Mouse (Mus musculus) spleen, adult 2 months (tissue): ENCODE results near the gene Zfp654. TPM values are rescaled to one million over a fixed set of nuclear protein-coding genes. Genes with fewer than 3 reads are reported as not detected.

Experiments used
- DNase-seq, 2 experiments: peaks; one replicate each; pipeline versions ENCODE4 v3.0.0 to v3.0.0-alpha.2; 2012 to 2021; ENCODE audit warnings: low spot score in 2 of 2, low read depth in 1 of 2
- H3K27ac ChIP-seq: fragments of 200-500 bp; 2 replicates; pipeline ENCODE4 v1.5.1; 2012; ENCODE audit warnings: low read length, inconsistent platforms; ENCODE audit not compliant: insufficient read depth
- H3K27me3 ChIP-seq: fragments of 200-500 bp; 2 replicates; pipeline ENCODE4 v1.6.1; 2012; ENCODE audit warnings: mild to moderate bottlenecking, moderate library complexity, low read length, inconsistent platforms; ENCODE audit not compliant: control insufficient read depth, insufficient read depth
- H3K36me3 ChIP-seq: fragments of 200-500 bp; 2 replicates; pipeline ENCODE4 v1.6.1; 2012; ENCODE audit warnings: mild to moderate bottlenecking, low read length, inconsistent platforms; ENCODE audit not compliant: control insufficient read depth, insufficient read depth
- H3K4me1 ChIP-seq: fragments of 200-500 bp; 2 replicates; pipeline ENCODE4 v1.6.1; 2011; ENCODE audit warnings: inconsistent platforms; ENCODE audit not compliant: control insufficient read depth, insufficient read depth, insufficient read length
- H3K4me3 ChIP-seq: fragments of 200-500 bp; 2 replicates; pipeline ENCODE4 v1.5.1; 2011; ENCODE audit warnings: mild to moderate bottlenecking, inconsistent platforms; ENCODE audit not compliant: insufficient read depth, insufficient read length; ENCODE audit errors: extremely low read depth
- CTCF ChIP-seq: fragments of 200-500 bp; IDR thresholded peaks from 2 replicates; pipeline ENCODE4 v1.5.1; 2011; ENCODE audit warnings: mild to moderate bottlenecking, inconsistent platforms; ENCODE audit not compliant: insufficient read depth, insufficient read length, insufficient replicate concordance; ENCODE audit errors: extremely low read depth
- POLR2A ChIP-seq: fragments of 200-500 bp; IDR thresholded peaks from 2 replicates; pipeline ENCODE4 v1.6.1; 2011; ENCODE audit warnings: low read depth, low read length, inconsistent platforms
- WGBS: fragments of 180-500 bp; shearing (Covaris S2); methylation state at CpG from one replicate; pipeline ENCODE4 v1.1.7; 2018; 5-methylcytosine and 5-hydroxymethylcytosine counted together
- polyA plus RNA-seq: library from polyadenylated mRNA; depleted of rRNA; stranded (reverse); fragments of >200 nt; gene quantifications from 2 replicates; pipeline ENCODE4 v1.2.3, GENCODE M21; 2012; rRNA removed

Zfp654 gene
- 0.67 and 0.69 TPM in 2 replicates for polyA plus RNA-seq

DNA sequence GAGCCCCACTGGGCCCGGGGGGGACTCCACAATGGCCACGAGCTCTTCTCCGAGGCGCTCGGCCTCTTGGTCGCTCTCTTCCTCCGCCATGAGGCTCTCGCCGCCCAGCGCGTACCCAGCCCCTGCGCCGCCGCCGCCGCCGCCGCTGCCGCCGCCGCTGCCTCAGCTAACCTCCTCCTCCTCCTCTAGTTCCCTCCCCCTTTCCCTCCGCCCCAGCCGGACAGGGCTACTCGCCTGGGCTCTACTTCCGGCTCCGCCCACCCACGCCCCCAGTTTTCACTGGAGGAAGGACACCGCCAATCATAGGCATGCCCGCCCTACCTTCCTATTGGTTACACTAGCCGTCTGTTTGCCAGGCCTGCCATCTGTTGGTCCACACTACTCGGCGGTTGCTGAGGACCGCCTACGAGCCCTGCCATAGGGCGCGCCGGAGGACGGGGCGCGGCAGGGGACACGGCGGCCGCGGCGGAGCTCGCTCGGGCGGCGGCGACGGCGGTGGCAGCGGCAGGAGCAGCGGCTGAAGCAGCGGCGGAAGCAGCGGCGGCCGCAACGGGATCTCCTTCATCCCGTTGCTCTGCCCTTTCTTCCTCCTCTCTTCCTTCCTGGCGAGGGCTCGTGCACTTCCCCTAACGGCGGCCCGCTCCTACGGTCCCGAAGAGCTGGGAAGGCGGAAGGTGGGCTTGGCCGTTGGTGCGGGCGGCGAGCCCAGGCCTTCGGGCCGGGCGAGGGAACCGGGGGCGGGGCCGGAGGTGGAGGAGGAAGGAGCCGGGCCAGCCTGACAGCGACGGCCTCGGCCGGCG lies at the start of gene Zfp654, which contains the start of gene Cggbp1:
TSS of gene Zfp654 (minus strand) at position 90 of the 800 bp plus-strand sequence.
TSS of gene Cggbp1 (plus strand) at position 434 of the 800 bp plus-strand sequence.
- H3K27ac ChIP-seq, result peak within 1 kb of the TSS; percentile 98
- TF ChIP-seq POLR2A, result peak; percentile 42
- TF ChIP-seq CTCF, result no peak
- peaks cover 14% of the 10 kb centered on the region for H3K36me3 ChIP-seq
- no peaks in the 10 kb centered on the region for H3K27me3 ChIP-seq
- peak; percentile 99 to 100 for DNase-seq
- under 1% methylated on average over 68 of the region's 85 CpGs for WGBS
- H3K4me1 ChIP-seq, result no peaks in the 10 kb centered on the region; the same call in none of the 2 replicates
- H3K4me3 ChIP-seq, result peak within 1 kb of the TSS; percentile 92

GRCm38 (mm10) chr16:64899084-64899483 lies 47.6 kb upstream of the Zfp654 start:
- Histone ChIP-seq H3K27me3 (no peaks in the 10 kb centered on the region), H3K27ac (no peak overlapping the region), H3K36me3 (no peaks in the 10 kb centered on the region), H3K4me3 (no peak overlapping the region), H3K4me1 (no peaks in the 10 kb centered on the region)
- TF ChIP-seq CTCF, result peak; percentile 43; the same call in 1 of the 2 replicates
- TF ChIP-seq POLR2A, result no peak
- WGBS, result 17% methylated on average over 2 of the region's 2 CpGs
- peak in 1 of 2 experiments; percentile 26 for DNase-seq

DNA sequence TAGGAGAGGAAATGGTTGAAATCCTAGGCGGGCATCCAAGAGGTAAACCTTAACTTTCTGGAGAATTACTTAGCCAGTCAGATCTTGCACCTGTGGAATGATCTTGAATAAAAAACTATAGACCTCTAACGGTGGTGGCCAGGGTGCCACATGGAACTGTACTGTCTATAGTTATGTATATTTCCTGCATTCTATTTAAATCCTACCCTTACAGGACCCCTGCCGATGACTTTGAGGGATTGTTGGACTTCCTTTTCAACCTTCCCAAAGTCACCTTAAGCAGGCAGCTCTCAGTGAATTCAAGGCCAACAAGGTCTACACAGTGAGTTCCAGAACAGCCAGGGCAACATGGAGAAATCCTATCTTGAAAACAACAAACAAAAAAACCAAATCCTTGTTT lies 38.0 kb upstream of the Zfp654 start:
- Histone ChIP-seq H3K27me3 (no peaks in the 10 kb centered on the region), H3K36me3 (no peaks in the 10 kb centered on the region), H3K27ac (no peak overlapping the region), H3K4me1 (0 out of 2 replicates have a peak, but pooled peaks cover under 1% of the 10 kb centered on the region), H3K4me3 (no peak overlapping the region)
- 95% methylated on average over 3 of the region's 3 CpGs for WGBS
- no peak for TF ChIP-seq CTCF
- no peak for TF ChIP-seq POLR2A
- no peak for DNase-seq

- H3K27me3 ChIP-seq, result no peaks in the 10 kb centered on the region
- WGBS, result 62% methylated on average over 4 of the region's 4 CpGs
- H3K36me3 ChIP-seq, result no peaks in the 10 kb centered on the region
- H3K4me1 ChIP-seq, result peaks cover 7% of the 10 kb centered on the region; the same call in 1 of the 2 replicates
- no peak overlapping the region for H3K27ac ChIP-seq
- DNase-seq, result no peak
- TF ChIP-seq POLR2A (no peak), CTCF (no peak)
- no peak overlapping the region for H3K4me3 ChIP-seq
Observed at GRCm38 (mm10) chr16:64885547-64885946, 34.1 kb upstream of the Zfp654 start.

DNA sequence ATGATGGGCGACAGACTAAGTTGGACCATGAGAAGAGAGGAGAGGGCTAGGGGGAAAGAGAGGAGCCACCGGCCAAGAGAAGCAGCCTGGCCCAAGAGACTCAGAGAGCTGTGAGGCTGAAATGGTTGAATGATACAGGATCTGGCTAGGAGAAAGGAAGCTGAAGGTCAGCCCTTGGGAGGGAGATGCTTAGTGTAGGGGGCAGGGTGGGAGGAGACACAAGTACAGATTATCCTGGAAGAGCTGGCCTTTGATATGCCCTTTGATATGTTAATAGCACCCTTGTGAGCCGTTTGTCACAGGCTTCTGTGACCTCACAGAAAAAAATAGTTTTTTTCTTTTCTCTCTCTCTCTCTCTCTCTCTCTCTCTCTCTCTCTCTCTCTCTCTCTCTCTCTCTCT lies 33.7 kb upstream of the Zfp654 start:
- Histone ChIP-seq H3K36me3 (no peaks in the 10 kb centered on the region), H3K4me3 (no peak overlapping the region), H3K4me1 (peaks cover 7% of the 10 kb centered on the region; the same call in 1 of the 2 replicates), H3K27me3 (no peaks in the 10 kb centered on the region), H3K27ac (no peak overlapping the region)
- no peak for DNase-seq
- TF ChIP-seq POLR2A (no peak), CTCF (no peak)
- 72% methylated on average over 3 of the region's 3 CpGs for WGBS

GRCm38 (mm10) chr16:64884420-64884838 lies 33.0 kb upstream of the Zfp654 start:
- Histone ChIP-seq H3K27ac (peak overlapping the region; percentile 58), H3K27me3 (no peaks in the 10 kb centered on the region), H3K36me3 (no peaks in the 10 kb centered on the region), H3K4me3 (no peak overlapping the region), H3K4me1 (peaks cover 7% of the 10 kb centered on the region; the same call in 1 of the 2 replicates)
- TF ChIP-seq POLR2A (no peak), CTCF (no peak)
- DNase-seq, result no peak
- 34% methylated on average over 3 of the region's 3 CpGs for WGBS

GRCm38 (mm10) chr16:64883896-64884295 lies 32.4 kb upstream of the Zfp654 start:
- 41% methylated on average over 5 of the region's 5 CpGs for WGBS
- H3K27ac ChIP-seq, result peak overlapping the region; percentile 58
- no peaks in the 10 kb centered on the region for H3K36me3 ChIP-seq
- DNase-seq, result no peak
- no peak for TF ChIP-seq CTCF
- TF ChIP-seq POLR2A, result no peak
- no peaks in the 10 kb centered on the region for H3K27me3 ChIP-seq
- H3K4me3 ChIP-seq, result no peak overlapping the region
- peaks cover 7% of the 10 kb centered on the region; the same call in 1 of the 2 replicates for H3K4me1 ChIP-seq
